Mouse (Mus musculus) lung, adult 2 months (tissue): ENCODE measurements around the gene Tsnaxip1. TPM values are rescaled to one million over a fixed set of nuclear protein-coding genes. Genes with fewer than 3 reads are reported as not detected.
A peak's percentile ranks its signal among the peaks of the same experiment; 100 is the strongest.

Experiments used
- DNase-seq: peaks from one replicate; pipeline ENCODE4 v3.0.0; 2022
- H3K4me1 ChIP-seq: fragments of 200-500 bp; 2 replicates; pipeline ENCODE4 v1.6.1; 2011; ENCODE audit warnings: low read length; ENCODE audit not compliant: control insufficient read depth, insufficient read depth
- H3K4me3 ChIP-seq: fragments of 200-500 bp; replicated peaks from 2 replicates; pipeline ENCODE3; 2011; ENCODE audit warnings: low read depth, mild to moderate bottlenecking, control low read depth, low read length; ENCODE audit errors: extremely low read depth
- CTCF ChIP-seq: fragments of 200-500 bp; IDR thresholded peaks from 2 replicates; pipeline ENCODE4 v1.5.1; 2011; ENCODE audit warnings: mild to moderate bottlenecking, low read length, control low read depth; ENCODE audit not compliant: insufficient read depth
- POLR2A ChIP-seq: fragments of 200-500 bp; IDR thresholded peaks from 2 replicates; pipeline ENCODE4 v1.6.1; 2011; ENCODE audit warnings: low read depth, mild to moderate bottlenecking, control low read depth, low read length, borderline replicate concordance; ENCODE audit errors: extremely low read depth
- WGBS: fragments of 180-500 bp; shearing (Covaris S2); methylation state at CpG from one replicate; pipeline ENCODE4 v1.1.7; 2018; 5-methylcytosine and 5-hydroxymethylcytosine counted together
- polyA plus RNA-seq: library from polyadenylated mRNA; depleted of rRNA; stranded (reverse); fragments of >200 nt; gene quantifications from 2 replicates; pipeline ENCODE4 v1.2.3, GENCODE M21; 2012; rRNA removed

Tsnaxip1 gene
- polyA plus RNA-seq, 1 experiment, result 2.2 TPM

- Histone ChIP-seq H3K4me1 (no peaks in the 10 kb centered on the region), H3K4me3 (no peak overlapping the region)
- WGBS, result 94% methylated on average over 12 of the region's 12 CpGs
- no peak for DNase-seq
- TF ChIP-seq POLR2A (no peak), CTCF (no peak)
These were observed 62.4 kb downstream of the Tsnaxip1 start for GRCm38 (mm10) chr8:105889756-105890465.

GRCm38 (mm10) chr8:105890870-105891269 is 63.3 kb downstream of the Tsnaxip1 start:
- Histone ChIP-seq H3K4me1 (no peaks in the 10 kb centered on the region), H3K4me3 (no peak overlapping the region)
- DNase-seq, result no peak
- 90% methylated on average over 6 of the region's 6 CpGs for WGBS
- TF ChIP-seq POLR2A (no peak), CTCF (no peak)

GRCm38 (mm10) chr8:105892432-105892831 is 64.9 kb downstream of the Tsnaxip1 start:
- DNase-seq, result peak; percentile 21
- H3K4me3 ChIP-seq, result no peak overlapping the region

GRCm38 (mm10) chr8:105893339-105893738 is 65.8 kb downstream of the Tsnaxip1 start, which contains the start of gene Nrn1l:
Nrn1l (plus strand) TSS chr8:105893567.
- Histone ChIP-seq H3K4me1 (no peaks in the 10 kb centered on the region), H3K4me3 (no peak within 1 kb of the TSS)
- 19% methylated on average over 11 of the region's 11 CpGs for WGBS
- no peak for TF ChIP-seq CTCF
- TF ChIP-seq POLR2A, result no peak
- peak; percentile 27 for DNase-seq

More at GRCm38 (mm10) chr8:105892432-105892831, 64.9 kb downstream of the Tsnaxip1 start:
- H3K4me1 ChIP-seq, result no peaks in the 10 kb centered on the region
- TF ChIP-seq CTCF (peak; percentile 55), POLR2A (no peak)
- 91% methylated on average over 6 of the region's 6 CpGs for WGBS

Other genes starting within 250 kb of the Tsnaxip1 start
- 71.7 and 74.9 TPM in 2 replicates for gene Ripor1, start 222.5 kb upstream of the Tsnaxip1 start, polyA plus RNA-seq
- 17.2 and 17.9 TPM in 2 replicates for gene Ctcf, start 191.2 kb upstream of the Tsnaxip1 start, polyA plus RNA-seq
- gene Agrp, start 190.3 kb upstream of the Tsnaxip1 start, polyA plus RNA-seq, result 1.7 TPM in 2 replicates
- 3.8 and 4.9 TPM in 2 replicates for gene Carmil2, start 141.5 kb upstream of the Tsnaxip1 start, polyA plus RNA-seq
- 33.8 and 37.8 TPM in 2 replicates for gene Acd, start 126.6 kb upstream of the Tsnaxip1 start, polyA plus RNA-seq
- 14.1 and 14.5 TPM in 2 replicates for gene Pard6a, start 126.6 kb upstream of the Tsnaxip1 start, polyA plus RNA-seq
- gene 4933405L10Rik, start 120.1 kb upstream of the Tsnaxip1 start, polyA plus RNA-seq, result not detected in 2 replicates
- 9.6 and 9.9 TPM in 2 replicates for gene Enkd1, start 119.5 kb upstream of the Tsnaxip1 start, polyA plus RNA-seq
- gene Gfod2, start 69.1 kb upstream of the Tsnaxip1 start, polyA plus RNA-seq, result 12.2 and 14.8 TPM in 2 replicates
- 25.8 and 28.5 TPM in 2 replicates for gene Ranbp10, start 381 bp upstream of the Tsnaxip1 start, polyA plus RNA-seq
- gene Cenpt, start 25.5 kb downstream of the Tsnaxip1 start, polyA plus RNA-seq, result 12.0 and 17.4 TPM in 2 replicates
- 54.9 and 60.8 TPM in 2 replicates for gene Thap11, start 27.4 kb downstream of the Tsnaxip1 start, polyA plus RNA-seq
- gene Nutf2, start 32.8 kb downstream of the Tsnaxip1 start, polyA plus RNA-seq, result 17.9 and 27.0 TPM in 2 replicates
- gene Edc4, start 53.1 kb downstream of the Tsnaxip1 start, polyA plus RNA-seq, result 78.8 and 90.9 TPM in 2 replicates
- 3.2 and 5.3 TPM in 2 replicates for gene Nrn1l, start 65.8 kb downstream of the Tsnaxip1 start, polyA plus RNA-seq
- gene Pskh1, start 72.7 kb downstream of the Tsnaxip1 start, polyA plus RNA-seq, result 38.2 and 43.7 TPM in 2 replicates
- gene Ctrl, start 106.1 kb downstream of the Tsnaxip1 start, polyA plus RNA-seq, result 2.2 and 13.8 TPM in 2 replicates
- gene Psmb10, start 110.7 kb downstream of the Tsnaxip1 start, polyA plus RNA-seq, result 211 and 217 TPM in 2 replicates
- 3.4 and 3.6 TPM in 2 replicates for gene Lcat, start 115.7 kb downstream of the Tsnaxip1 start, polyA plus RNA-seq
- gene Slc12a4, start 138.4 kb downstream of the Tsnaxip1 start, polyA plus RNA-seq, result 84.3 and 96.8 TPM in 2 replicates
- gene Dpep3, start 151.7 kb downstream of the Tsnaxip1 start, polyA plus RNA-seq, result 0.30 and 0.55 TPM in 2 replicates
- gene Dus2, start 163.6 kb downstream of the Tsnaxip1 start, polyA plus RNA-seq, result 5.5 and 10.3 TPM in 2 replicates
- gene Dpep2nb, start 178.2 kb downstream of the Tsnaxip1 start, polyA plus RNA-seq, result not detected in 2 replicates
- 6.5 and 6.7 TPM in 2 replicates for gene Ddx28, start 184.2 kb downstream of the Tsnaxip1 start, polyA plus RNA-seq
- gene Nfatc3, start 231.1 kb downstream of the Tsnaxip1 start, polyA plus RNA-seq, result 17.7 and 19.9 TPM in 2 replicates